Mouse (Mus musculus) left cerebral cortex, adult 18-20 months (tissue): ENCODE data around the gene Gm38392. TPM values are rescaled to one million over a fixed set of nuclear protein-coding genes. Genes with fewer than 3 reads are reported as not detected.

Experiments used
- DNase-seq, 2 experiments: peaks; one replicate each; pipeline ENCODE4 v3.0.0; 2021 to 2022; ENCODE audit warnings: low spot score in 2 of 2, mixed read lengths in 1 of 2
- total RNA-seq, 2 experiments: library from RNA; stranded (reverse); gene quantifications; 2 replicates each; pipeline ENCODE4 v1.2.3; 2021

Gm38392 gene
- total RNA-seq, 2 experiments from 2014 or later = 0.37 to 0.42 TPM

- DNase-seq = no peak
Measured at GRCm38 (mm10) chr3:88216534-88217326, 70.3 kb downstream of the Gm38392 start.

- DNase-seq = no peak
Measured at GRCm38 (mm10) chr3:88216116-88216515, 70.9 kb downstream of the Gm38392 start.

GRCm38 (mm10) chr3:88215553-88216004, 71.4 kb downstream of the Gm38392 start:
- DNase-seq = no peak

GRCm38 (mm10) chr3:88214971-88215552, 71.9 kb downstream of the Gm38392 start:
- peak in 1 of 2 experiments; percentile 59 for DNase-seq

GRCm38 (mm10) chr3:88214197-88214938, 72.6 kb downstream of the Gm38392 start:
- DNase-seq = peak; percentile 78 to 84

- DNase-seq = no peak
Measured at GRCm38 (mm10) chr3:88213019-88213418, 74.0 kb downstream of the Gm38392 start.

- DNase-seq = no peak
Measured at GRCm38 (mm10) chr3:88212356-88212755, 74.7 kb downstream of the Gm38392 start.

- no peak for DNase-seq
Measured at GRCm38 (mm10) chr3:88210918-88211317, 76.1 kb downstream of the Gm38392 start.

GRCm38 (mm10) chr3:88210121-88210520, 76.9 kb downstream of the Gm38392 start:
- DNase-seq = no peak

- no peak for DNase-seq
Measured at GRCm38 (mm10) chr3:88209306-88209705, 77.7 kb downstream of the Gm38392 start.

- DNase-seq = no peak
Measured at GRCm38 (mm10) chr3:88208226-88208720, 78.7 kb downstream of the Gm38392 start.

GRCm38 (mm10) chr3:88207451-88208100, 79.4 kb downstream of the Gm38392 start:
- no peak for DNase-seq

GRCm38 (mm10) chr3:88206901-88207371, 80.1 kb downstream of the Gm38392 start:
- peak; percentile 67 to 74 for DNase-seq

GRCm38 (mm10) chr3:88206500-88206899, 80.5 kb downstream of the Gm38392 start:
- no peak for DNase-seq

- DNase-seq = no peak
Measured at GRCm38 (mm10) chr3:88205563-88206491, 81.2 kb downstream of the Gm38392 start.

GRCm38 (mm10) chr3:88205176-88205562, 81.8 kb downstream of the Gm38392 start:
- no peak for DNase-seq

GRCm38 (mm10) chr3:88204751-88205150, 82.3 kb downstream of the Gm38392 start:
- no peak for DNase-seq

- DNase-seq = no peak
Measured at GRCm38 (mm10) chr3:88203999-88204700, 82.9 kb downstream of the Gm38392 start.

GRCm38 (mm10) chr3:88203456-88203855, 83.6 kb downstream of the Gm38392 start:
- DNase-seq = no peak
